Mouse (Mus musculus): ENCODE measurements at regions not wholly inside any gene's neighbourhood (a gene's known extent, or its start where the extent isn't known, plus 50 kb on each side); places are given as distances from the start of the nearest gene placed in this dataset.
A peak's percentile ranks its signal among the peaks of the same experiment; 100 is the strongest.

- no peak for DNase-seq (ENCODE audit: low spot score)
Observed at GRCm38 (mm10) chr2:174892658-174893057, 117.4 kb upstream of the Gm14444 start.

- DNase-seq (ENCODE audit: low spot score) = no peak
Observed at GRCm38 (mm10) chr2:174897424-174897823, 112.6 kb upstream of the Gm14444 start.

GRCm38 (mm10) chr2:174899940-174900670 is 109.9 kb upstream of the Gm14444 start:
- no peak for DNase-seq (ENCODE audit: low spot score)

GRCm38 (mm10) chr2:174900671-174900991 is 109.4 kb upstream of the Gm14444 start:
- DNase-seq (ENCODE audit: low spot score) = peak; percentile 27

- no peak for DNase-seq (ENCODE audit: low spot score)
Observed at GRCm38 (mm10) chr2:174901801-174902200, 108.2 kb upstream of the Gm14444 start.

- no peak for DNase-seq (ENCODE audit: low spot score)
Observed at GRCm38 (mm10) chr2:174903627-174904026, 106.4 kb upstream of the Gm14444 start.

- peak; percentile 16 for DNase-seq (ENCODE audit: low spot score)
Observed at GRCm38 (mm10) chr2:174905865-174906639, 104.0 kb upstream of the Gm14444 start.

- DNase-seq (ENCODE audit: low spot score) = no peak
Observed at GRCm38 (mm10) chr2:174917146-174917905, 92.7 kb upstream of the Gm14444 start.

- no peak for DNase-seq (ENCODE audit: low spot score)
Observed at GRCm38 (mm10) chr2:174917975-174918374, 92.1 kb upstream of the Gm14444 start.

- no peak for DNase-seq (ENCODE audit: low spot score)
Observed at GRCm38 (mm10) chr2:174922208-174922607, 87.8 kb upstream of the Gm14444 start.

GRCm38 (mm10) chr2:174929718-174930117 is 80.3 kb upstream of the Gm14444 start:
- DNase-seq (ENCODE audit: low spot score) = no peak

GRCm38 (mm10) chr2:174932137-174933012 is 77.7 kb upstream of the Gm14444 start:
- DNase-seq (ENCODE audit: low spot score) = peak; percentile 49

- no peak for DNase-seq (ENCODE audit: low spot score)
Observed at GRCm38 (mm10) chr2:174933013-174933353, 77.1 kb upstream of the Gm14444 start.

GRCm38 (mm10) chr2:174936665-174937064 is 73.4 kb upstream of the Gm14444 start:
- DNase-seq (ENCODE audit: low spot score) = no peak

- no peak for DNase-seq (ENCODE audit: low spot score)
Observed at GRCm38 (mm10) chr2:174937930-174938329, 72.1 kb upstream of the Gm14444 start.

- no peak for DNase-seq (ENCODE audit: low spot score)
Observed at GRCm38 (mm10) chr2:174942221-174942620, 67.8 kb upstream of the Gm14444 start.

GRCm38 (mm10) chr2:174948106-174948505 is 61.9 kb upstream of the Gm14444 start:
- DNase-seq (ENCODE audit: low spot score) = no peak
